Mouse (Mus musculus): ENCODE measurements at regions not wholly inside any gene's neighbourhood (a gene's known extent, or its start where the extent isn't known, plus 50 kb on each side); places are given as distances from the start of the nearest gene placed in this dataset.

DNA sequence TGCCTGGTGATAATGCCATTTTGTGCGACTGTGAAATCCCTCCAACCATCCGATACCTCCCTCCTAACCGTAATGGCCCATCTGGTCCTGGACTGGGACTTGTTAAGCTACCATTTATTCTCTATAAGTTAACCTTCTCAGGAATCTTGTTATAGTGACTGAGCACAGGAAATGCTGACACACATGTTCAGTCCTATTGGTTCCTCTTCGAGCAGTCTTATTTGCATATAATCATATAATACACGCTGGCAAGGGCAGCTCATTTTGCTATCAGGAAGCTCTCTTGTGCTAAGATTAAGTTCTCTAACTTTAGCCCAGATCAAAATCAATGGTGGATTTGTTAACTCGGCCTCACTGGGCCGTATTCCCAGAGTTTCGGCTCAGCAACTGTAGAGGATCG lies 206.1 kb upstream of the Il12b start:
- ATAC-seq (replicated peaks; ENCODE audit: insufficient number of reproducible peaks, low FRiP score, low TSS enrichment, poor library complexity, severe bottlenecking): no peak

DNA sequence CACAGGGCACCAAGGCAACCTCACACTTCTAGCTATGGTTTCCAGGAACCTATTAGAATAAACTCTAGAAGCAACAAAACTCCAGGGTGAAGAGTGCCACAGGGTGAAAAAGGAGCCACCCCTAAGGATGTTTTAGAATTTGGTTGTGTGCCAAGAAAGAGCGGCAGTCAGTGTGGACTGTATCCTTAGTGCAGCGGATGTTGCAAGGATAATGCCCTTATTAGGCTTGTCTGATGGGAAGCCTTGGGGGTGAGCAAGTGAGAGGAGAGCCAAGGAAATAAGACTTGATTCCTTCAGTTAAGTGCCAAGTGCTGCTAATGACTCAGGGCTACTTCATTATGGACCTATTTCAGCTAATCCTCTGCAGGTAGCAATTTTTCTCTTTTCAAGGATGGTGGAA lies 197.1 kb upstream of the Il12b start:
- ATAC-seq (replicated peaks; ENCODE audit: insufficient number of reproducible peaks, low FRiP score, low TSS enrichment, poor library complexity, severe bottlenecking): no peak

DNA sequence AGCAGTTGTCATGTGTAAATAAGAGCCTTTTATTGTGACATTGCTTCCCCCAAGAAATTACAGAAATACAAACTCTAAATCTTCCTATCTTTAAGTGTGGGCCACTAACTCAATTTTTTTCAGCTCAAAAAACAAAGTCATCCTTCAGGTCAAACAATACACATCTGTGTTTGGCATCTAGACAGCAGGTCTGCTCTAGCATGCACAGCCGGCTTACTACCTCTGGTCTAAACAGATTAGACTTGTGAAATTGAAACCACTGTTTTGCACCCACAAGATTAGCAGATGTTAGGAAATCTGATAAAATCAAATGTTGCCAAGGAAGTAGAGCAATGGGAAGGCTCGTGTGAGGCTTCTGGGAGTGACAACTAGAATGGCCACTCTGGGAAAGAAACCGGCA lies 195.5 kb upstream of the Il12b start:
- no peak for ATAC-seq (replicated peaks; ENCODE audit: insufficient number of reproducible peaks, low FRiP score, low TSS enrichment, poor library complexity, severe bottlenecking)

DNA sequence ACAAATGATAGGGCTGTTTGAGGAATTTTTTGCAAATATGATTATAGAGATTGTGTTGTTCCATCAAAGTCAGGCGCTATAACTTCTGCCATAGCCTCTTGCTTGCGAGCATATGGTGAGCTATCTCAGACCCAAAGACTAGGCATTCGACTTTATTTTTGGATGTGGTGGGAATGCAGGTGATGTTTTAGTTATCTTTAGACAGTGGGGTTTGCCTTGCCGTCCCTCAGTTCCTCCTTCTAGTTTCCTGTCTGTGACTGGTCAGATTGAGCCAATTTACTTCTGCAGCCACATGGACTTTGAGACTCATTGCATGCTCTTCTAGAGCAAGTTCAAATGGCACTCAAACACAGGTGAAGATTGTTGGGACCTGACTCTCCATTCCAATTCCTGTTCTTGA lies 193.0 kb upstream of the Il12b start:
- no peak for ATAC-seq (replicated peaks; ENCODE audit: insufficient number of reproducible peaks, low FRiP score, low TSS enrichment, poor library complexity, severe bottlenecking)

DNA sequence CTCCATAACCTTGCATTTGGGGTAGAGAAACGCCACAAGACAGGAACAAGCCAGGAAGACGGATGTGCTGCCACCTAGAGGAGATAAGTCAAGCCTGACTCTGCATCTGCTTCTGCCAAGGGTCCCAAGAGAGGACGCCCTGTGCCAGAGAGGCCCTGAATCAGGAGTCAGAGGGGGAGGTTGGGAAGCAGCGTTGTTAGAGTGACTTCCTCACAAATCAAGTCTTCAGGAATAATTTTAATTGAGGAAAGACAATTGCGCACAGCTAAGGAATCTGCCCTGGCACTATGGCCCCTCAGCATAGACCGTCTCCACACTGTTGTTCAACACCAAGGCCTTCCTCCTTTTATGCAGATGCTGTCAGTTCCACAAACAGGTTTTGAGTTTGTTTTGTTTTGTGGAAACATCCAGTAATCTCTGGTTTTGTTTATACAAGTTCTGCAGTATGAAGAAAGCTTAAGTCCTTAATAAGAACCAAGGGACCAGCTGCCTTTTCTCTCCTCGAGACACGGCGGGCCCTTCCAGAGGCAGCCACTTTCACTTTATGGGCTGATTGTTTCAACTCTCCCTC lies 187.9 kb upstream of the Il12b start:
- ATAC-seq (replicated peaks; ENCODE audit: insufficient number of reproducible peaks, low FRiP score, low TSS enrichment, poor library complexity, severe bottlenecking): no peak

DNA sequence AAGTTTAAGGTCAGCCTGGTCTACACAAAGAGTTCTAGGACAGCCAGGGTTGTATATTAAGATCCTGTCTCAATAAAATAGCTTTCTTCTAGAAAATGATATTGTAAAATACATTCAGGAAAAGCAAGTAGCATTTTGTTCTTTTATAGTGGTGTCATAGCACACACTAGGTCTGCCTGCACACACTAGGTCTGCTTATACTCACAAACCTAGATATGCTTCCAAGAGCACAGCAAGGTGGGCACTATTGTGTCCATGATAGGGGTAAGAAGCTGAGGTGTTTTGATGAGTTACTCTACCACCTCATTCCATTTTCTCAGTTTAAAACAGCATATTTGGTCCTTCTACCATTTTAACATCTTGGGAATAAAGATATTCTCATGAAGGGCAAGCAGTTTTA lies 185.8 kb upstream of the Il12b start:
- no peak for ATAC-seq (replicated peaks; ENCODE audit: insufficient number of reproducible peaks, low FRiP score, low TSS enrichment, poor library complexity, severe bottlenecking)

DNA sequence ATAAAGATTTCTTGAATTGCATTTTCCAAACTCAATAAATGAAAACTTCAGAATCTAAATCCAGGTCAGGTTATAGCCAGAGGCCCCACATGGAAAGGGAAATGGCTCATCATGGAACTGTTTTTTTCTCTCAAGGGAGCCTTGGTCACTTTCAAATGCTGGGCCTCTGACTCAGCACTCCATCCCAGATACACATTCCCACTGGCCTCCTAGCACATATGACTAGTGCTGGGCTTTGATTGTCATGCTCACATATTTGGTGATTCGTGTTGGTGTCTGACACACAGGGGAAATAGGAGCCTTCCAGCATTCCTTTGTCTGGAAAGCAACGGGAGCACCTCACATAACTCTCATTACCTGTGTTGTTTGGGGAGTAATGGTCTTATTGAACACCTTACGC lies 183.5 kb upstream of the Il12b start:
- no peak for ATAC-seq (replicated peaks; ENCODE audit: insufficient number of reproducible peaks, low FRiP score, low TSS enrichment, poor library complexity, severe bottlenecking)

DNA sequence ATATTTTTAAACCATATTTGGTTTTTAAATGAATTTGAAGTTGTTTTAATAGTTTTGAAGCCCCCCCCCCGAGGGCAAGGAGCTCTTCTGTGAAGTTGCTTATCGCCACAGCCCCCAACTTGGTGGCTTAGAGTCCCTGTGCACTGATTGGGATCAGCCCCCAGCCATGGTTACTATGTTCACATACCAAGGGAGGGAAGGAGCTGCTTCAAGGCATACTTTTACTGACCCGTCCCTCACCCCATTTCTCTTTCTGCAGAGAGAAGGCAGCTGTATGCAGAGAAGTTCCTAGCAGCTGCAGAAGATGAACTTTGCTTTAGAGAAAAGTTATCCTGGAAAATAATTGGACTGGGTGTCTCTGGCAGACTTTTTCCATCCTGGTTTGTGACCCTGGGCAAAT lies 179.9 kb upstream of the Il12b start:
- no peak for ATAC-seq (replicated peaks; ENCODE audit: insufficient number of reproducible peaks, low FRiP score, low TSS enrichment, poor library complexity, severe bottlenecking)

DNA sequence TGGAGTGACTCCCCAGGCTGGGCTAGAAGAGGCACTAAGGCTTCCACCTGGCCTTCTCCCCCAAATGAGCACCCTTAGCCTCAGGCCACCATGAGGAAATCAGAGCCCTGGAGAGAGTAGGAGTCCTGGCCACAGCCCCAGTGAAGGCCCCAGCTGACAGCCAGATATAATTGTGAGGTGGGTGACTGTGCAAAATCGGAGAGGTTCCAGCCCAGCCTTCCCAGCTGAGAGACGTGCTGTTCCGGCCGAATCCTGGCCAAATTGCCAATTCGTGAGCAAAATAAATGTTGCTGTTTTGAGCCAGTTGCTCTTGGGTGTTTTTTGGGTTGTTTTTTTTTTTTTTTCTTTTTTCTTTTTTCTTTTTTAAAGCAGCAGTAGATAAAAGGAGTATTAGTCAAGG lies 169.9 kb upstream of the Il12b start:
- ATAC-seq (replicated peaks; ENCODE audit: insufficient number of reproducible peaks, low FRiP score, low TSS enrichment, poor library complexity, severe bottlenecking): no peak

DNA sequence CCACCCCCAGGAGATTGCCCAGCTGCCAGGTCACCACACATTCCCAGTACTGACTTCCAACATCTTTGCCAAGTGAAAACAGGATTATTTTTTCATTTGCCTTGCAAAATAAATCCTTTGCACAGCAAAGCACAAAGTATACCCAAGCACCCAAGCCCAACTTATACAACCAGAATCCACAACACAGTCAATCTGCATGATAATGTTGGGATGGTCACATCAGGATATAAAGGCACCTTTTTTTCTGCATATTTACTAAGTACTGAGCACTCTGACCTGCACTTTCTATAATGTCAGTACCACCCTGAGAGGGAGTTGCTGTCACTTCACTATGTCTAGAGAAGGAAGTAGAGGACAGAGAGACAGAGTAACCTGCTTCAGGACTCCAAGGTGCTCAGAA lies 164.4 kb upstream of the Il12b start:
- no peak for ATAC-seq (replicated peaks; ENCODE audit: insufficient number of reproducible peaks, low FRiP score, low TSS enrichment, poor library complexity, severe bottlenecking)

DNA sequence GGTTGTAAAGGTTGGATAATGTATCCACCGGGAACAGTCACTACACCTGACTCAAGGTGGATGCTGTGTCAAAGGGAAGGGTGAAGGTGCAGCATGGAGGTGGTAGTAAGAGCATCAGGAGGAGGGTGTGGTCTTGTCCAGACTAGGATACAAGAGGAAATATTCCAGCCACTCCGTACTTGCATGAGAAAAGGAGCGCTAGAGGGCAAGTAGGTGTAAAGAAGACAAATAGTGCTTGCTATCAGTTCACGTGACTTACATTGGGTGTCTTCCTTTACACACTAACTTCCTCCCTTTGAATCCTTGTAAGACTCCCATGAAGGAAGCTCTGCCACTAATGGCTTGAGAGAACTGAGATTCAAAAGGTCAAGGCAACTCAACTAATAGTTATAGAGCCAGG lies 161.8 kb upstream of the Il12b start:
- ATAC-seq (replicated peaks; ENCODE audit: insufficient number of reproducible peaks, low FRiP score, low TSS enrichment, poor library complexity, severe bottlenecking): no peak

DNA sequence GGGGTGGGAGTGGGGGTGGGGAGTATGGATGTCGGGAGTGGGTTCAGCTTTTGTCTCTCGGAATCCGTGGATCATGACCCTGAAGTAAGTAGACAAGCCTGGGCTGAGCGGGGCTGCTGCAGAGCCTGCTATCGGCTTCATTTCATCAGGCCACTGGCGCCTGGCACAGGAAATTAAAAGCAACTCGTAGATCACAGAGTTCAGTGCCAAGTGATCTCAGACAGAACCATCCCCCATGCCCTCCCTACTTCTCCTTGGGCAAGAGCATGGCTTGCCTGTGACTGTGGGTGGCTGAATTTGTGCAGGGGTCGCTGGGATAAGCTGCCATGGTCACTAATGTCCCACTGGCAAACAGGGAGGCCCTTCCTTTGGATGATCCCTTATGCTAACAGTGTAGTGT lies 161.3 kb upstream of the Il12b start:
- ATAC-seq (replicated peaks; ENCODE audit: insufficient number of reproducible peaks, low FRiP score, low TSS enrichment, poor library complexity, severe bottlenecking): no peak

DNA sequence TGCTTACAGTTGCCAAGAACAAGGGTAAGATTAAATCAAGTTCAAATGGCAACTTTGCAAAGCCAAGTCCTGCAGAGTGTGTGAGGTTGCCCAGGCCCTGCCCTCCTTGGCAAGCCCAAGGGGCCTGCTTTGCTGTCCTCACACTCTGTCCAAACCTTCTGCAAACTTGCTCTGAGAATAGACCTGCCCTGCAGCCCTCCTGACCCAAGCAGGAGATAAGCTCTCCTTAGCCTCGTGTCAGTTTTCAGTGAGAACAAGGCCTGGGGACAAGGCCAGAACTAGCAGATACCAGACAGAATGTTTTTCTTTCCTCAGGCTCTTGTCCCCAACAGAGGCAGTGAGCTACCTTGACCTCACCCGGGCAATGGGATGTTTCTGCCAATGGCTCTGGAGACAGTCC lies 156.7 kb upstream of the Il12b start:
- no peak for ATAC-seq (replicated peaks; ENCODE audit: insufficient number of reproducible peaks, low FRiP score, low TSS enrichment, poor library complexity, severe bottlenecking)

DNA sequence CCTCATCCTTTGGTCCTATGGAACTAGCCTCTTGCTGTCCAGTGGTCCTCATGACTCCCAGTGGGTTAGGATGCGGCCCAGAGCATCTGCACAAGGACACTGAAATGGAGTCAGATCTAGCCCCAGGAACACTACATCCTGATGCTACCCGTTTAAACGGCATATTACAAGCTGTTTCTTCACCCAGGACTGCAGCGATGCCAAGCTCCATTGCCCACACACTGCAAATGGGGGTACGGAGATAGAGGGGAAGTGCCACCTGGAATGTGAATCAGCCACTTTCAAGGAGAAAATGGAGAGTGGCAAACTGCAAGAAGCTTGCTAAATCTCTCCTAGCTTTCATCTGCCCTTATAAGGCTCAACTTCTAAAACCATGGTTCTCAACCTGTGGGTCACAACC lies 148.0 kb upstream of the Il12b start:
- no peak for ATAC-seq (replicated peaks; ENCODE audit: insufficient number of reproducible peaks, low FRiP score, low TSS enrichment, poor library complexity, severe bottlenecking)

DNA sequence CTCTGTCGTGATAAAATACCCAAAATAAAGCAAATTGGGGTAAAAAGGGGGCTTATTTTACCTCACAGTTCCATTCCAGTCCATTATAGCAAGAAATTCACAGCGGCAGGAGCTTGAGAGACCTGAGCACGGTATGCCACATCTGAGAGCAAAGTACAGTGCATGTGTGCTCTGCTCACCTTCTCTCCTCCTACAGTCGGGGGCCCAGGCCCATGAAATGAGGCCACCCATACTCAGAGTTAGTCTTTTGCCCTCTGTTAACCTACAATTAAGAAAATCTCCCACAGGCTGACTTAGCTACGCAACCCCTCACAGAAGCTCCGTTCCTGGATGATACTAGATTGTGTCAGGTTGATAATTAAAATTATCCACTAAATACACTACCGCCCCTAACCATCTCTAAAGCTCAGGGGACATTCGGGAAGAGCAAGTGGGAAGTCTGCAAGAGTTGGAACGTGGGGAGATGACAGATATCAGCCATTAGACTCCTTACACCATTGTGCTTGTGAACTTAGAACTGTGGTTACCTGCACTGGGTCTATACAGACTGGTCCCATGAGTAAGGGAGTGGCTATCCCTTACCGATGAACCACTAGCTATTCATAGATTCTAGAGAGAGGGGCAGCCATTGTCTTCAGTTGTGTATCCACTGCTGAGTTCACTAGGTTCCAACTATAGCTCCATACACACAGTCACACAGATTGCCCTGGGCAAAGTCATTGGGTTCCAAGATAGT lies 139.3 kb upstream of the Il12b start:
- ATAC-seq (replicated peaks; ENCODE audit: insufficient number of reproducible peaks, low FRiP score, low TSS enrichment, poor library complexity, severe bottlenecking): no peak

DNA sequence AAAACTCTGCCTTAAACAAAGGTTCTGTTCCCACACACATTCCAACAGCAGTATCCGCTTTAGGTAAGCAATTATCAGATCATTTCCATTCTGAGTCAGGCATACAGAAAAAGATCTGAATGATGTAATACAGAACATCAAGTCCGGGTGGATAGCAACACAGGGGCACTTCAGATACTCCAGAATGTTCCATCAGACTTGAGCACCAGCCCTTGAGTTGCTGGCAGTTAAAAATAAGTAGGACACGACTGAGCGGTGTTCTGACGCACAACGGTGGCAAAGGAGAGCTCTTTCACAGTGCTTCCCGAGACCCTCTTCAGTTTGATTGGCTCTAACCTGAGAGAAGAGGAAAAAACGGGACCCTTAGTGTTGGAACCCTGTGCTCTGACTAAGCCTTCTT lies 138.2 kb upstream of the Il12b start:
- no peak for ATAC-seq (replicated peaks; ENCODE audit: insufficient number of reproducible peaks, low FRiP score, low TSS enrichment, poor library complexity, severe bottlenecking)

DNA sequence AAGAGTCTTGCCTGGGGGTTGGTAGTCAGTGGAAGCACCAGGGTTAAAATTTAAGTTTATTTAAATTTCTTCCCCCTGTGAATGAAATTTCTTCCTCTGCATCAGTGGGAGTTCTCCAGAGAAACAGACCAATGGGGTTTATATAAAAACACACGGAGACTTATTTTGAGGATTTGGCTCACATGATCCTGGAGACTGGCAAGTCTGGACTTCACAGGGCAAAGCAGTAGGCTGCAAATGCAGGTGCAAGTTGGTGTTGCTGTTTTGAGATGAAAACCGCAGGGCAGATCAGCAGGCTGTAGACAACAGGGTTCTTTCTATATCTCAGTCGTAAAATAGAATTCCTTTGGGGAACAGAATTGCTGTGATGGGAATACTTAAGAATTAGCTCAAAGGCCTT lies 137.3 kb upstream of the Il12b start:
- ATAC-seq (replicated peaks; ENCODE audit: insufficient number of reproducible peaks, low FRiP score, low TSS enrichment, poor library complexity, severe bottlenecking): no peak

DNA sequence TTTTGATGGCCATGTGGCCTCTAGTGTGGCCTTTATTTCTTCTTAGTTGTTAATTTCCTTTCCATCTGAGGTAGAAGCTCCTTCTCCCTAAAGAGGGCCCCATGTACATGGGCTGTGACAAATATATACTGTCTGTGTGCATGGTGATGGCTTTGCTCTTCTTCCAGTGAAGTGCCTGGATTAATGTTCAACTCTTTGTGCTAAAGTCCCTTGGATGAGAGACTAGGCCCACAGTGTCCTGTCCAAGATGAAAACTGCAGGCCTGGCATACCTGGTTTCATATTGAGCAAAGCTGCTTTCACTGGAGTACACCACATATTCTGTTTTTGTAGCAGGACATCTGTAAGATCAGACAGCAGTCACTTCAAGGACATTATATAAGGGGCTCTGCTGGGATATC lies 127.6 kb upstream of the Il12b start:
- ATAC-seq (replicated peaks; ENCODE audit: insufficient number of reproducible peaks, low FRiP score, low TSS enrichment, poor library complexity, severe bottlenecking): no peak

DNA sequence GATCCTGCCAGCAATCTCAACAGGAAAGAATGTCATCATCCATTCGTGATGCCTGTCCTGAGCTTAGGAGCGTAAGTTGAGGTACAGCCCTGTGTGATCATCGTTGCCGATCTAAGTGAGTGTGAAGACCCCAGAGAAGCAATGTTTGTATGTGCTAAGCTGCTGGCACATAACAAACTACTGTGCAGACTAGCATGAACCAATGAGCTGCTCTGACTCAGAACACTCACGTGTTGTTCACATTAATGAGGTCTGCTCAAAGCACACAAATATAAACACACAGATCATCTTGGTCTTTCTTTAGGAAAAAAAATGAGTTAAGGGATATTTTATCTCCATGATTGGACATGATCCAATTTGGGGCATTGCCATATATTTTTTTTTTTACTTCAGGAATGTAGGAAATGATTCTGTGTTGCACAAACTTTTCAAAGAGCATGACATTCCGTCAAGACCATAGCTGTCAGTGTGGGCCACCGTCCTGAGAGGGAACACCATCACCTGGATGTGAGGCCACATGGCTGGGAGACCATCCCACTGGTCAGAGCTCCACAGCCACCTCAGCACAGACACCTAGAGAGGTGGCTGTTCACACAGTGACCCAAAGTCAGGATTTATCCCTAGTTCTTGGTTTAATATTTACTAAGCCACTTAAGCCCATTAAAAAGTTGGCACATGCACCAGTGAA lies 121.2 kb upstream of the Il12b start:
- no peak for ATAC-seq (replicated peaks; ENCODE audit: insufficient number of reproducible peaks, low FRiP score, low TSS enrichment, poor library complexity, severe bottlenecking)

DNA sequence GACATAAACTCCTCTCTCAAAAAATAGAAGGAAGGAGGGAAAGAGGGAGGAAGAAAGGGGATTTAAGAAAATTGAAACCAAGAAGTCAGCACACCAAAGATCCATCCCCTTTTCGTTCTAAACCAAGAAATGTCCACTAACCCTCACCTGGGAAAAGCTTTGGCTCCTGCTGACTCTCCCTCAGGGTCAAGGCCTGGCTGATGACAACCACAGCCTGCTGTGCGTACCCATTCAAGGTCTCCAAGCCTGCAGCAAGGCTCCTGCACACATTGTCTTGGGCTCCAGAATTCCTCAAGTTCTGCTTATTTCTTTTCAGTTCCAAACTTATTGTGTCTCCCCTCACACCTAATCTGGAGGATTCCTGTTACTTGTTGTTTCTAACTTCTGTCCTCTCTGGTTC lies 113.9 kb upstream of the Il12b start:
- ATAC-seq (replicated peaks; ENCODE audit: insufficient number of reproducible peaks, low FRiP score, low TSS enrichment, poor library complexity, severe bottlenecking): no peak
